Mouse (Mus musculus): ENCODE results near the gene Padi4. TPM values are rescaled to one million over a fixed set of nuclear protein-coding genes. Genes with fewer than 3 reads are reported as not detected.

Padi4 gene
- polyA plus RNA-seq, 1 experiment, result 0.02 TPM

- Histone ChIP-seq H3K79me2 (ENCODE audit: control insufficient read depth, insufficient read depth) (peaks cover 49% of the 10 kb centered on the region), H3K27me3 (ENCODE audit: control insufficient read depth, insufficient read depth, insufficient read length) (no peaks in the 10 kb centered on the region), H3K36me3 (ENCODE audit: control insufficient read depth, insufficient read depth) (peaks cover 98% of the 10 kb centered on the region), H3K79me3 (ENCODE audit: low read depth) (peaks cover 21% of the 10 kb centered on the region), H3ac (ENCODE audit: control insufficient read depth, insufficient read length, low read depth) (no peak overlapping the region), H3K4me3 (ENCODE audit: insufficient read depth, poor library complexity, severe bottlenecking) (no peak overlapping the region)
- TF ChIP-seq MYOD1 (IDR thresholded peaks at IDR 0.05; ENCODE audit: control insufficient read depth, insufficient read length, low read depth) (no peak), CEBPB (IDR thresholded peaks at IDR 0.05; ENCODE audit: low read depth) (no peak), USF1 (IDR thresholded peaks at IDR 0.05; ENCODE audit: low read depth) (no peak), MYOG (IDR thresholded peaks at IDR 0.05; ENCODE audit: control insufficient read depth, extremely low read depth, insufficient read length) (no peak), CTCF (IDR thresholded peaks at IDR 0.05; ENCODE audit: control insufficient read depth, insufficient read depth, insufficient read length) (peak; percentile 89), MAX (IDR thresholded peaks at IDR 0.05) (peak; percentile 67), FOSL1 (IDR thresholded peaks at IDR 0.05; ENCODE audit: insufficient read depth, low read length, poor library complexity, severe bottlenecking) (no peak)
Observed at GRCm38 (mm10) chr4:140713480-140714365, 60.3 kb downstream of the Padi4 start.

GRCm38 (mm10) chr4:140711360-140711759 lies 62.7 kb downstream of the Padi4 start:
- H3K36me3 ChIP-seq (ENCODE audit: control insufficient read depth, insufficient read depth), result peaks cover 97% of the 10 kb centered on the region
- TF ChIP-seq CTCF (IDR thresholded peaks at IDR 0.05; ENCODE audit: control insufficient read depth, insufficient read depth, insufficient read length) (no peak), USF1 (IDR thresholded peaks at IDR 0.05; ENCODE audit: low read depth) (no peak), FOSL1 (IDR thresholded peaks at IDR 0.05; ENCODE audit: insufficient read depth, low read length, poor library complexity, severe bottlenecking) (no peak), MYOG (IDR thresholded peaks at IDR 0.05; ENCODE audit: control insufficient read depth, extremely low read depth, insufficient read length) (no peak), CEBPB (IDR thresholded peaks at IDR 0.05; ENCODE audit: low read depth) (no peak), MAX (IDR thresholded peaks at IDR 0.05) (no peak), MYOD1 (IDR thresholded peaks at IDR 0.05; ENCODE audit: control insufficient read depth, insufficient read length, low read depth) (no peak)

GRCm38 (mm10) chr4:140710781-140711180 lies 63.3 kb downstream of the Padi4 start:
- Histone ChIP-seq H3K4me3 (ENCODE audit: insufficient read depth, poor library complexity, severe bottlenecking) (no peak overlapping the region), H3K79me2 (ENCODE audit: control insufficient read depth, insufficient read depth) (peaks cover 69% of the 10 kb centered on the region), H3K79me3 (ENCODE audit: low read depth) (peaks cover 44% of the 10 kb centered on the region), H3ac (ENCODE audit: control insufficient read depth, insufficient read length, low read depth) (no peak overlapping the region), H3K27me3 (ENCODE audit: control insufficient read depth, insufficient read depth, insufficient read length) (no peaks in the 10 kb centered on the region), H3K36me3 (ENCODE audit: control insufficient read depth, insufficient read depth) (peaks cover 97% of the 10 kb centered on the region)
- TF ChIP-seq FOSL1 (IDR thresholded peaks at IDR 0.05; ENCODE audit: insufficient read depth, low read length, poor library complexity, severe bottlenecking), result no peak
- TF ChIP-seq MYOG (IDR thresholded peaks at IDR 0.05; ENCODE audit: control insufficient read depth, extremely low read depth, insufficient read length), result no peak
- TF ChIP-seq USF1 (IDR thresholded peaks at IDR 0.05; ENCODE audit: low read depth), result no peak
- TF ChIP-seq CTCF (IDR thresholded peaks at IDR 0.05; ENCODE audit: control insufficient read depth, insufficient read depth, insufficient read length), result no peak
- TF ChIP-seq CEBPB (IDR thresholded peaks at IDR 0.05; ENCODE audit: low read depth), result no peak
- TF ChIP-seq MAX (IDR thresholded peaks at IDR 0.05), result no peak
- no peak for TF ChIP-seq MYOD1 (IDR thresholded peaks at IDR 0.05; ENCODE audit: control insufficient read depth, insufficient read length, low read depth)

More at GRCm38 (mm10) chr4:140711360-140711759, 62.7 kb downstream of the Padi4 start:
- Histone ChIP-seq H3K27me3 (ENCODE audit: control insufficient read depth, insufficient read depth, insufficient read length) (no peaks in the 10 kb centered on the region), H3K79me2 (ENCODE audit: control insufficient read depth, insufficient read depth) (peaks cover 69% of the 10 kb centered on the region), H3ac (ENCODE audit: control insufficient read depth, insufficient read length, low read depth) (no peak overlapping the region), H3K4me3 (ENCODE audit: insufficient read depth, poor library complexity, severe bottlenecking) (no peak overlapping the region), H3K79me3 (ENCODE audit: low read depth) (peaks cover 39% of the 10 kb centered on the region)

GRCm38 (mm10) chr4:140709617-140710016 lies 64.4 kb downstream of the Padi4 start:
- Histone ChIP-seq H3ac (ENCODE audit: control insufficient read depth, insufficient read length, low read depth) (no peak overlapping the region), H3K4me3 (ENCODE audit: insufficient read depth, poor library complexity, severe bottlenecking) (no peak overlapping the region), H3K27me3 (ENCODE audit: control insufficient read depth, insufficient read depth, insufficient read length) (no peaks in the 10 kb centered on the region), H3K36me3 (ENCODE audit: control insufficient read depth, insufficient read depth) (peaks cover 97% of the 10 kb centered on the region), H3K79me2 (ENCODE audit: control insufficient read depth, insufficient read depth) (peaks cover 74% of the 10 kb centered on the region), H3K79me3 (ENCODE audit: low read depth) (peaks cover 56% of the 10 kb centered on the region)
- no peak for TF ChIP-seq CEBPB (IDR thresholded peaks at IDR 0.05; ENCODE audit: low read depth)
- TF ChIP-seq CTCF (IDR thresholded peaks at IDR 0.05; ENCODE audit: control insufficient read depth, insufficient read depth, insufficient read length), result no peak
- no peak for TF ChIP-seq USF1 (IDR thresholded peaks at IDR 0.05; ENCODE audit: low read depth)
- TF ChIP-seq MYOG (IDR thresholded peaks at IDR 0.05; ENCODE audit: control insufficient read depth, extremely low read depth, insufficient read length), result no peak
- TF ChIP-seq MYOD1 (IDR thresholded peaks at IDR 0.05; ENCODE audit: control insufficient read depth, insufficient read length, low read depth), result no peak
- TF ChIP-seq MAX (IDR thresholded peaks at IDR 0.05), result no peak
- TF ChIP-seq FOSL1 (IDR thresholded peaks at IDR 0.05; ENCODE audit: insufficient read depth, low read length, poor library complexity, severe bottlenecking), result no peak

GRCm38 (mm10) chr4:140709111-140709510 lies 64.9 kb downstream of the Padi4 start:
- H3K36me3 ChIP-seq (ENCODE audit: control insufficient read depth, insufficient read depth), result peaks cover 97% of the 10 kb centered on the region
- H3K4me3 ChIP-seq (ENCODE audit: insufficient read depth, poor library complexity, severe bottlenecking), result no peak overlapping the region
- H3K79me2 ChIP-seq (ENCODE audit: control insufficient read depth, insufficient read depth), result peaks cover 79% of the 10 kb centered on the region
- TF ChIP-seq USF1 (IDR thresholded peaks at IDR 0.05; ENCODE audit: low read depth) (no peak), MYOG (IDR thresholded peaks at IDR 0.05; ENCODE audit: control insufficient read depth, extremely low read depth, insufficient read length) (no peak), CTCF (IDR thresholded peaks at IDR 0.05; ENCODE audit: control insufficient read depth, insufficient read depth, insufficient read length) (no peak), MAX (IDR thresholded peaks at IDR 0.05) (no peak), CEBPB (IDR thresholded peaks at IDR 0.05; ENCODE audit: low read depth) (no peak), FOSL1 (IDR thresholded peaks at IDR 0.05; ENCODE audit: insufficient read depth, low read length, poor library complexity, severe bottlenecking) (no peak), MYOD1 (IDR thresholded peaks at IDR 0.05; ENCODE audit: control insufficient read depth, insufficient read length, low read depth) (no peak)
- H3ac ChIP-seq (ENCODE audit: control insufficient read depth, insufficient read length, low read depth), result no peak overlapping the region
- no peaks in the 10 kb centered on the region for H3K27me3 ChIP-seq (ENCODE audit: control insufficient read depth, insufficient read depth, insufficient read length)
- H3K79me3 ChIP-seq (ENCODE audit: low read depth), result peaks cover 57% of the 10 kb centered on the region
